Mouse (Mus musculus): ENCODE measurements at regions not wholly inside any gene's neighbourhood (a gene's known extent, or its start where the extent isn't known, plus 50 kb on each side); places are given as distances from the start of the nearest gene placed in this dataset.

DNA sequence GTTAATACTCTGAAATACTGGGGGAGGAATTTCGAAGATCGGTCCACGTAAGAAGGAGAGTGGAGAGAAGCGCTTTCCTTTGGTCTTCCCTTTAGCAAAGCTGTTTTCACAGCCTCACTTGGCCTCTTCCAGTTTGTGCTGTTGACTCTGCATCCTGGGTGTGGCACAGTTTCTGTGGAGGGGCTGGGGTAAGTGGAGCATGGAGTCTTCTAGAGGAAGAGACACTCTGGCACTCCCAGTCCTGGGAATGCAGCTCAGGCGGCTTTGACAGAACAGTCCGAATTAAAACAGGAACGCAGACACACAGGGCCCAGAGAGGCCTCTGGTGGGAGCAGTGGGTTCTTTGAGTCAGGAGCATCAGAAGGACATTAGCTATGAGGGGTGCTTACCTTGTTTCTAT, 102.6 kb downstream of the Cmpk2 start:
- TF ChIP-seq EP300 (optimal IDR thresholded peaks at IDR 0.05) (no peak), CTCF (IDR thresholded peaks at IDR 0.05; ENCODE audit: low read depth) (no peak)
